Mouse (Mus musculus) heart, embryonic 16.5 days (tissue): ENCODE measurements around the gene B3galt5. TPM values are rescaled to one million over a fixed set of nuclear protein-coding genes. Genes with fewer than 3 reads are reported as not detected.

Experiments
- ATAC-seq: fragments of 200-750 bp; cut with Nextera tagmentation; replicated peaks from 2 replicates; pipeline ENCODE4 v1.8.0; 2017; ENCODE audit warnings: moderate number of reproducible peaks; ENCODE audit not compliant: insufficient read depth, low FRiP score; ENCODE audit errors: extremely low read depth
- H3K27ac ChIP-seq: fragments of 300-500 bp; sonication (generic); 2 replicates; pipeline ENCODE4 v1.5.1; 2014; ENCODE audit warnings: mild to moderate bottlenecking, low read length, control low read depth, moderate library complexity
- H3K27me3 ChIP-seq: fragments of 300-500 bp; sonication (generic); 2 replicates; pipeline ENCODE4 v1.6.1; 2014; ENCODE audit warnings: low read length, mixed read lengths; ENCODE audit not compliant: control insufficient read depth, insufficient read depth
- H3K36me3 ChIP-seq: fragments of 300-500 bp; sonication (generic); 2 replicates; pipeline ENCODE4 v1.6.1; 2014; ENCODE audit not compliant: control insufficient read depth, insufficient read depth
- H3K4me1 ChIP-seq: fragments of 300-500 bp; sonication (generic); 2 replicates; pipeline ENCODE4 v1.6.1; 2014; ENCODE audit warnings: low read length, mixed read lengths; ENCODE audit not compliant: control insufficient read depth, insufficient read depth
- H3K4me2 ChIP-seq: fragments of 300-500 bp; sonication (generic); 2 replicates; pipeline ENCODE4 v1.6.1; 2014; ENCODE audit warnings: low read depth, mild to moderate bottlenecking, control low read depth, low read length
- H3K4me3 ChIP-seq: fragments of 300-500 bp; sonication (generic); 2 replicates; pipeline ENCODE4 v1.5.1; 2014; ENCODE audit warnings: mild to moderate bottlenecking, control low read depth, low read length
- H3K9ac ChIP-seq: fragments of 300-500 bp; sonication (generic); 2 replicates; pipeline ENCODE4 v1.6.1; 2014; ENCODE audit warnings: low read length, control low read depth
- H3K9me3 ChIP-seq: fragments of 300-500 bp; sonication (generic); replicated peaks from 2 replicates; pipeline ENCODE4 v1.6.1; 2016; ENCODE audit warnings: low read length; ENCODE audit not compliant: control insufficient read depth
- WGBS: fragments of 180-500 bp; shearing (Covaris S2); extraction: QIAGEN DNeasy Blood & Tissue Kit; methylation state at CpG from one replicate; pipeline ENCODE4 v1.1.7; 2014; 5-methylcytosine and 5-hydroxymethylcytosine counted together
- polyA plus RNA-seq: library from polyadenylated mRNA; unstranded; fragments of >200 nt; fragmentation: Nextera tagmentation; extraction: Ambion mirVana; gene quantifications from 2 replicates; pipeline ENCODE4 v1.2.1, GENCODE M21; 2015

The B3galt5 gene
- polyA plus RNA-seq, 1 experiment from 2014 or later: 0.70 TPM

DNA sequence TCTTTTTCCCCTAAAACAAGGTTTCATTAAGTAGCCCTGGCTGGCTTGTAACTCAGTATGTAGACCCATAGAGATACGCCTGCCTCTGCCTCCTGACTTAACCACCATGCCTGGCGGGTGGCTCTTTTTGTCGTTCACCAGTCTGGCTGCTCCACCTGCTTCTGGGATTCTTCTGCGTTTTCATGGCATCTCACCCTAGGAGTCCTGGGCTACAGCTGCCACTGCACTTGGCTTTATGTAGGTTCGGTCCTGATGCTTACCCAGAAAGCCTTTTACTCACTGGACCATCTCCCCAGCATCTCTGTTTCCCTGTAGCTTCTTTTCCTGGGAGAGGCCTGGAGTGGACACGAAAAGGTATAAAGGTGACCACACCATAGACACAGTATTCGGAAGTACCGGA is 1.6 kb upstream of the B3galt5 start:
- Histone ChIP-seq H3K27ac (no peak overlapping the region), H3K4me2 (no peak overlapping the region), H3K36me3 (no peaks in the 10 kb centered on the region), H3K4me3 (no peak overlapping the region), H3K9ac (no peak overlapping the region), H3K4me1 (0 out of 2 replicates have a peak, but pooled peaks cover 2% of the 10 kb centered on the region), H3K9me3 (no peaks in the 10 kb centered on the region), H3K27me3 (no peaks in the 10 kb centered on the region)
- no peak for ATAC-seq
- WGBS: 80% methylated on average over 8 of the region's 8 CpGs

DNA sequence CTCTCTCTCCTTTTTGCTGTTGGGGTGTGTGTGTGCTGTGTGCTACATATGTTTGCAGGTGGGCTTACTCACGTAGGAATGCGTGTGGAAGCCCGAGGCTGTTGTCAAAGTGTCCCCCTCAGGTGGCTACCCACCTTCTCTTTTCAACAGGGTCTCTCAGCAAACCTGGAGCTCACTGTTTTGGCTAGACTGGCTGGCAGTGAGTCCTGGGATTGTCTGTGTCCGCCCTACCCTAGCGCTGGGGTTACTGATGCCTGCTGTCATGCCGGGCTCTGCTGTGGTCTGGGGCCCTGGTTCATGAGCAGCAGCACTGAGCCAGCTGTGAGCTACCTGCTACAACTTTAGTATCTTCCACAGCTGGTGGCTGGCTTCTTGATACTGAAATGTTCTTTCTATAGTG is 8.9 kb downstream of the B3galt5 start:
- H3K27me3 ChIP-seq: no peaks in the 10 kb centered on the region
- peaks cover 4% of the 10 kb centered on the region for H3K9me3 ChIP-seq
- no peaks in the 10 kb centered on the region for H3K36me3 ChIP-seq
- H3K4me2 ChIP-seq: no peak overlapping the region
- 82% methylated on average over 6 of the region's 6 CpGs for WGBS
- no peak overlapping the region for H3K4me3 ChIP-seq
- no peak overlapping the region for H3K9ac ChIP-seq
- H3K27ac ChIP-seq: no peak overlapping the region
- no peak for ATAC-seq
- H3K4me1 ChIP-seq: no peaks in the 10 kb centered on the region

GRCm38 (mm10) chr16:96249635-96250034 is 14.0 kb downstream of the B3galt5 start:
- Histone ChIP-seq H3K27ac (no peak overlapping the region), H3K4me1 (no peaks in the 10 kb centered on the region), H3K9ac (no peak overlapping the region), H3K4me2 (no peak overlapping the region), H3K36me3 (no peaks in the 10 kb centered on the region), H3K27me3 (peaks cover 4% of the 10 kb centered on the region; the same call in 1 of the 2 replicates), H3K4me3 (no peak overlapping the region), H3K9me3 (peaks cover 4% of the 10 kb centered on the region)
- WGBS: 51% methylated on average over 7 of the region's 7 CpGs
- ATAC-seq: no peak; the same call in 1 of the 2 replicates

- Histone ChIP-seq H3K27me3 (peaks cover 4% of the 10 kb centered on the region; the same call in 1 of the 2 replicates), H3K36me3 (no peaks in the 10 kb centered on the region), H3K4me2 (no peak overlapping the region), H3K4me3 (no peak overlapping the region), H3K4me1 (no peaks in the 10 kb centered on the region), H3K9me3 (peaks cover 8% of the 10 kb centered on the region), H3K9ac (no peak overlapping the region), H3K27ac (no peak overlapping the region)
- no peak for ATAC-seq
- WGBS: 77% methylated on average over 1 of the region's 1 CpGs
Observed at GRCm38 (mm10) chr16:96252146-96252545, 16.5 kb downstream of the B3galt5 start.

GRCm38 (mm10) chr16:96258429-96258828 is 22.8 kb downstream of the B3galt5 start:
- Histone ChIP-seq H3K4me3 (no peak overlapping the region), H3K9me3 (peaks cover 4% of the 10 kb centered on the region), H3K4me1 (no peaks in the 10 kb centered on the region), H3K9ac (no peak overlapping the region), H3K4me2 (no peak overlapping the region), H3K36me3 (no peaks in the 10 kb centered on the region), H3K27me3 (no peaks in the 10 kb centered on the region), H3K27ac (no peak overlapping the region)
- 85% methylated on average over 8 of the region's 8 CpGs for WGBS
- no peak for ATAC-seq

GRCm38 (mm10) chr16:96271736-96272135 is 36.1 kb downstream of the B3galt5 start:
- H3K27me3 ChIP-seq: no peaks in the 10 kb centered on the region
- no peak overlapping the region for H3K27ac ChIP-seq
- no peak for ATAC-seq
- no peak overlapping the region for H3K9ac ChIP-seq
- H3K4me2 ChIP-seq: no peak overlapping the region
- H3K4me3 ChIP-seq: no peak overlapping the region
- no peaks in the 10 kb centered on the region for H3K36me3 ChIP-seq
- no peaks in the 10 kb centered on the region for H3K4me1 ChIP-seq
- no peaks in the 10 kb centered on the region for H3K9me3 ChIP-seq
- WGBS: 69% methylated on average over 2 of the region's 2 CpGs

DNA sequence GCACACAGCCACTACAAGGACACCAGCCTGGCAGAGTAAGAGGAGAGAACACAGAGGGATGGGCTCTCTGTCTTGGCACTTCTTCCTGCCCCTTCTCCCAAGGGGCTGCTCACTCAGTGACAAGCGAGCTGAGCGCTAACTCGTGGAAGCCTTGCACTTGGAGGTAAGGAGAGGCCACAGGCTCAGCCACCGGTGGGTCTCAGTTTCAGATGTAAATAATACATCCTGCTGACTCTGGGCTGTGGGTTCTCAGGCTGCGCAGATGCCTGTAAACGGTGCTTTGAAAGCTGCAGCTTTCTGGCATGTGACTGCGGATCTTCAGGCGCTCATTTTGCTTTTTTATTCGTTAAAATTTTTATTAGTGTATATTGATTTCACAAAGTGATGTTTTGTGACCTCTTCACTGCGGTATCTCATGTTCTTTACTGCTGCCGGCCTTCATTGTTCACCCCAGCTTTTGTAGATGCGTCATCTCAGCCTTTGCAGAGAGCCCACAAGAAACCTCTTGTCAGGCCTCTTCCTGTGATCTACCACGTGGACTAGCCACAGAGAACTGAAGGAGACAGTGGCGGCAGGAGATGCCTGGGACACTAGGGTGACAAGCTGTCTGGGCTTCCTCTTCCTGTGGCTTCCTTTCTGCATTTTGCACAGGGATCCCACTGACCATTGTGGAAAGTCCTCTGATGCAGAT is 37.5 kb downstream of the B3galt5 start:
- Histone ChIP-seq H3K4me2 (no peak overlapping the region), H3K36me3 (no peaks in the 10 kb centered on the region), H3K4me1 (no peaks in the 10 kb centered on the region), H3K27me3 (no peaks in the 10 kb centered on the region), H3K9ac (no peak overlapping the region), H3K9me3 (no peaks in the 10 kb centered on the region), H3K4me3 (no peak overlapping the region), H3K27ac (peak overlapping the region; percentile 42)
- ATAC-seq: no peak; the same call in 1 of the 2 replicates
- WGBS: 43% methylated on average over 14 of the region's 14 CpGs

- H3K27me3 ChIP-seq: peaks cover 27% of the 10 kb centered on the region
- no peaks in the 10 kb centered on the region for H3K36me3 ChIP-seq
Observed at GRCm38 (mm10) chr16:96276596-96276995, 41.0 kb downstream of the B3galt5 start.

DNA sequence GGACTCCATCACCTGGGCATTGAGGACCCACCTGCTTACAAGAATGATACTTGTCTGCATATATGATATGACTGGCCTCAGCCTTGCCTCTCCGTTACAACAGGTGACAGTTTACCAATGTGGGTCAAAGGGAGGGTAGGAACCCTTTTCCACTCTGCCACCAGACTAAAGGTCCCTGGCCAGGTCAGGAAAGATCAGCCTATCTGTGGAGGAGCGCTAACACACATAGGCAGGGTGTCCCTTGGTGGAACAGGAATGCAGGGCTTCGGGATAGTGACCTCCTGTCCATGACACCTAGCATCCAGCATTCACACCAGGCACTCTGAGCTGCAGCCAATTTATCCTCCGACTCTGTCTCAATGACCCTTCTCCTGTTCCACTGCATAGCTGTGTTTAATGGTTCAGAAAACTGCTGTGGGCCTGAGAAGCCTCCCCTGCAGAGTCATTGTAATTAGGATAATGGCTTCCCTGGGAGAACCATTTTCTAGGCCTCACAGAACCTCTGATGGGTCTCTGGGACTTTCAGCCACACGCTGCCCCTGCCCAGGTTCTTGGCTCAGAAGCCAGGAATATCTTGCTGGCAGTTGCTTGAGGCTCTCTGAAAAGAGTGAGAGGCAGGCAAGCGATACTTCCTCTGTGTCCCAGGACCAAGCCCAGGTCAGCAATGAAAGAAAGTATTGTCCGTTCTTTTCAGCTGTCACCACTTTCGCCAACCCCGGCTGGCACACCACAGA is 43.1 kb downstream of the B3galt5 start:
- WGBS: 69% methylated on average over 9 of the region's 9 CpGs
- no peak for ATAC-seq
- peaks cover 30% of the 10 kb centered on the region for H3K27me3 ChIP-seq

More at GRCm38 (mm10) chr16:96276596-96276995, 41.0 kb downstream of the B3galt5 start:
- WGBS: 55% methylated on average over 3 of the region's 3 CpGs
- no peaks in the 10 kb centered on the region for H3K9me3 ChIP-seq
- no peak overlapping the region for H3K27ac ChIP-seq
- no peak for ATAC-seq
- no peak overlapping the region for H3K9ac ChIP-seq
- no peak overlapping the region for H3K4me3 ChIP-seq
- no peaks in the 10 kb centered on the region for H3K4me1 ChIP-seq
- H3K4me2 ChIP-seq: no peak overlapping the region

More for the DNA sequence above, 43.1 kb downstream of the B3galt5 start:
- no peak overlapping the region for H3K4me3 ChIP-seq
- no peaks in the 10 kb centered on the region for H3K9me3 ChIP-seq
- no peaks in the 10 kb centered on the region for H3K36me3 ChIP-seq
- H3K27ac ChIP-seq: no peak overlapping the region
- no peak overlapping the region for H3K4me2 ChIP-seq
- H3K4me1 ChIP-seq: no peaks in the 10 kb centered on the region
- no peak overlapping the region for H3K9ac ChIP-seq
